Mouse (Mus musculus) CH12.LX (cell line): ENCODE measurements at regions not wholly inside any gene's neighbourhood (a gene's known extent, or its start where the extent isn't known, plus 50 kb on each side); places are given as distances from the start of the nearest gene placed in this dataset.

ENCODE experiments used
- DNase-seq: peaks from one replicate; pipeline ENCODE4 v3.0.0-alpha.2; 2013; ENCODE audit errors: extremely low read depth
- H3K27ac ChIP-seq: 2 replicates; pipeline ENCODE4 v1.5.1; 2012; ENCODE audit warnings: low read depth, mild to moderate bottlenecking, control low read depth, moderate library complexity; ENCODE audit not compliant: insufficient read depth
- H3K27me3 ChIP-seq: replicated peaks from 2 replicates; pipeline ENCODE3; 2012; ENCODE audit warnings: inconsistent platforms
- H3K36me3 ChIP-seq, 2 experiments: replicated peaks in 1 of 2; 2 replicates each; pipeline versions ENCODE3 to v1.6.1; 2012; ENCODE audit warnings: inconsistent platforms in 1 of 2, low read length in 1 of 2, mild to moderate bottlenecking in 1 of 2, mixed read lengths in 1 of 2, moderate library complexity in 1 of 2; ENCODE audit not compliant: control insufficient read depth in 1 of 2, insufficient read depth in 1 of 2
- H3K4me1 ChIP-seq, 2 experiments: 2 replicates each; pipeline ENCODE4 v1.6.1; 2012; ENCODE audit warnings: inconsistent platforms in 1 of 2, moderate library complexity in 1 of 2; ENCODE audit not compliant: insufficient read depth in 2 of 2, control insufficient read depth in 1 of 2
- H3K4me2 ChIP-seq: 2 replicates; pipeline ENCODE4 v1.6.1; 2012; ENCODE audit warnings: low read depth, mild to moderate bottlenecking, control low read depth; ENCODE audit not compliant: poor library complexity, insufficient read depth, severe bottlenecking
- H3K4me3 ChIP-seq, 3 experiments: fragments of 150-350 bp in 1 of 3; sonication (generic) in 1 of 3; replicated peaks in 1 of 3; 2 replicates each; pipeline versions ENCODE3 to v1.5.1; 2011 to 2012; ENCODE audit warnings: low read depth in 2 of 3, low read length in 2 of 3, mild to moderate bottlenecking in 2 of 3, moderate library complexity in 2 of 3, control low read depth in 1 of 3, improper control_type of control experiment in 1 of 3, inconsistent platforms in 1 of 3, mixed read lengths in 1 of 3; ENCODE audit not compliant: poor library complexity in 1 of 3
- H3K79me2 ChIP-seq: replicated peaks from 2 replicates; pipeline ENCODE4 v1.6.1; 2012; ENCODE audit warnings: mild to moderate bottlenecking, moderate library complexity; ENCODE audit not compliant: control insufficient read depth, poor library complexity, insufficient read depth, severe bottlenecking; ENCODE audit errors: extremely low read depth
- H3K9ac ChIP-seq: 2 replicates; pipeline ENCODE4 v1.6.1; 2012; ENCODE audit warnings: low read depth, mild to moderate bottlenecking, control low read depth, moderate library complexity; ENCODE audit not compliant: insufficient read depth
- H3K9me3 ChIP-seq: replicated peaks from 2 replicates; pipeline ENCODE3; 2012; ENCODE audit warnings: low read length, inconsistent platforms, mixed read lengths
- BHLHE40 ChIP-seq: IDR thresholded peaks from 2 replicates; pipeline ENCODE4 v1.6.1; 2011; ENCODE audit warnings: mild to moderate bottlenecking, low read depth, low read length, improper control_type of control experiment
- ELF1 ChIP-seq: IDR thresholded peaks from 2 replicates; pipeline ENCODE4 v1.6.1; 2014; ENCODE audit warnings: low read depth, mild to moderate bottlenecking, inconsistent platforms, low read length, improper control_type of control experiment
- ETS1 ChIP-seq: conservative IDR thresholded peaks from 2 replicates; pipeline ENCODE4 v1.6.1; 2012; ENCODE audit warnings: low read depth, mild to moderate bottlenecking, inconsistent platforms, low read length, improper control_type of control experiment, moderate library complexity
- JUN ChIP-seq: IDR thresholded peaks from 2 replicates; pipeline ENCODE4 v1.6.1; 2011; ENCODE audit warnings: low read depth, mild to moderate bottlenecking, low read length, improper control_type of control experiment, moderate library complexity; ENCODE audit not compliant: insufficient read depth
- KAT2A ChIP-seq: IDR thresholded peaks from 2 replicates; pipeline ENCODE4 v1.6.1; 2012; ENCODE audit warnings: low read length, improper control_type of control experiment, inconsistent platforms; ENCODE audit not compliant: insufficient replicate concordance
- MAFK ChIP-seq: IDR thresholded peaks from 2 replicates; pipeline ENCODE4 v1.6.1; 2011; ENCODE audit warnings: low read length, improper control_type of control experiment; ENCODE audit not compliant: insufficient replicate concordance
- MAX ChIP-seq: IDR thresholded peaks from 2 replicates; pipeline ENCODE4 v1.6.1; 2011; ENCODE audit warnings: low read length, improper control_type of control experiment
- MAZ ChIP-seq: IDR thresholded peaks from 2 replicates; pipeline ENCODE4 v1.6.1; 2012; ENCODE audit warnings: low read depth, mild to moderate bottlenecking, inconsistent platforms, low read length, improper control_type of control experiment, moderate library complexity
- MXI1 ChIP-seq: IDR thresholded peaks from 2 replicates; pipeline ENCODE4 v1.6.1; 2011; ENCODE audit warnings: mild to moderate bottlenecking, low read depth, low read length, improper control_type of control experiment
- POLR2A ChIP-seq: IDR thresholded peaks from 2 replicates; pipeline ENCODE4 v1.6.1; 2011; ENCODE audit warnings: low read depth, mild to moderate bottlenecking, improper control_type of control experiment, low read length
- RAD21 ChIP-seq: IDR thresholded peaks from 2 replicates; pipeline ENCODE4 v1.6.1; 2011; ENCODE audit warnings: low read depth, mild to moderate bottlenecking, low read length, improper control_type of control experiment, moderate library complexity
- RCOR1 ChIP-seq: conservative IDR thresholded peaks from 2 replicates; pipeline ENCODE4 v1.6.1; 2012; ENCODE audit warnings: low read depth, mild to moderate bottlenecking, inconsistent platforms, low read length, improper control_type of control experiment
- TCF12 ChIP-seq: IDR thresholded peaks from 2 replicates; pipeline ENCODE4 v1.6.1; 2014; ENCODE audit warnings: low read depth, mild to moderate bottlenecking, inconsistent platforms, low read length, improper control_type of control experiment
- UBTF ChIP-seq: IDR thresholded peaks from 2 replicates; pipeline ENCODE4 v1.6.1; 2012; ENCODE audit warnings: low read depth, mild to moderate bottlenecking, inconsistent platforms, low read length, improper control_type of control experiment, moderate library complexity
- USF2 ChIP-seq: conservative IDR thresholded peaks from 2 replicates; pipeline ENCODE4 v1.6.1; 2011; ENCODE audit warnings: low read depth, low read length, improper control_type of control experiment
- ZKSCAN1 ChIP-seq: IDR thresholded peaks from 2 replicates; pipeline ENCODE4 v1.6.1; 2012; ENCODE audit warnings: low read depth, inconsistent platforms, low read length, improper control_type of control experiment, borderline replicate concordance
- dilution Hi-C: fragments of 300-500 bp; cut with MboI; formaldehyde crosslinking; loops from 2 replicates; pipeline ENCODE4 v1.14.3; 2020; ENCODE audit warnings: low sequenced_read_pairs; ENCODE audit not compliant: extremely low pct_unique_long_range_greater_than_20kb, extremely low pct_ligation_motif_present
- in situ Hi-C: fragments of 300-500 bp; cut with MboI; formaldehyde crosslinking; loops from 3 replicates; pipeline ENCODE4 v1.14.3; 2019; ENCODE audit warnings: low sequenced_read_pairs, low pct_ligation_motif_present, low pct_unique_long_range_greater_than_20kb, mixed read lengths

GRCm38 (mm10) chr5:119139336-119139735 lies 531.1 kb upstream of the Tbx3 start:
- Histone ChIP-seq H3K4me3 (no peak overlapping the region), H3K27ac (no peak overlapping the region), H3K4me2 (no peak overlapping the region), H3K4me1 (peaks cover 0 to 2% of the 10 kb centered on the region in 2 experiments; a peak in 1 of 4 replicates), H3K9ac (no peak overlapping the region), H3K36me3 (no peaks in the 10 kb centered on the region), H3K9me3 (peaks cover 86% of the 10 kb centered on the region), H3K79me2 (no peaks in the 10 kb centered on the region), H3K27me3 (no peaks in the 10 kb centered on the region)
- no peak for DNase-seq
- in situ Hi-C loops = no loop called here
- no peak for TF ChIP-seq UBTF
- TF ChIP-seq MAX = no peak
- no peak for TF ChIP-seq ETS1
- no peak for TF ChIP-seq RAD21
- dilution Hi-C loops = no loop called here

GRCm38 (mm10) chr5:119139816-119140215 lies 530.7 kb upstream of the Tbx3 start:
- Histone ChIP-seq H3K36me3 (no peaks in the 10 kb centered on the region), H3K4me1 (peaks cover 0 to 2% of the 10 kb centered on the region in 2 experiments; a peak in 1 of 4 replicates), H3K27me3 (no peaks in the 10 kb centered on the region), H3K9ac (no peak overlapping the region), H3K4me2 (no peak overlapping the region), H3K27ac (no peak overlapping the region), H3K4me3 (no peak overlapping the region), H3K9me3 (peaks cover 85% of the 10 kb centered on the region), H3K79me2 (no peaks in the 10 kb centered on the region)
- dilution Hi-C loops = no loop called here
- TF ChIP-seq ELF1 (no peak), KAT2A (no peak), USF2 (no peak), MAX (no peak), TCF12 (no peak), ZKSCAN1 (no peak), MXI1 (no peak), RCOR1 (no peak), JUN (no peak), MAZ (no peak), MAFK (no peak), BHLHE40 (no peak), POLR2A (no peak)
- in situ Hi-C loops = no loop called here
- no peak for DNase-seq
